Mouse (Mus musculus): ENCODE measurements around the gene Marc1.

DNA sequence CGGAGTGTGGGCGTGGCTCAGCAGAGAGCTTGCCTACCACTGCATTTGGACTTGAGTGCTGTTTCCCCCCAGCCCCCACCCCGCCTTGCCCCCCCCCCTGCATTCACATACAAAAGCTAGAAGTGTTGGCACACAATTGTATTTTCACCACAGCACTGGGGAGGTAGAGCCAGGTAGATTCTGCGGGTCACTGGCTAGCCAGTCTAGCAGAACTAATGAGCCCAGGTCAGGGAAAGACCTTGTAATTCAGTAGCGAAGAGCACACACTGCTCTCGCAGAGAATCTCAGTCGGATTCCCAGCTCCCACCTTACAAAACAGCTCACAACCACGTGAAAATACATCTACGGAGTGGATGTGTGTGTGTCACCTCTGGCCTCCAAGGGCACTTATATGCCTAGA, 35.8 kb downstream of the Marc1 start:
- TF ChIP-seq POLR2AphosphoS2 (IDR thresholded peaks at IDR 0.05; ENCODE audit: insufficient read length, low read depth) (no peak), USF1 (IDR thresholded peaks at IDR 0.05; ENCODE audit: low read depth) (no peak), POLR2A (IDR thresholded peaks at IDR 0.05; ENCODE audit: insufficient read length, low read depth) (no peak), E2F4 (IDR thresholded peaks at IDR 0.05; ENCODE audit: insufficient read depth) (no peak)

All from myocyte (in vitro differentiated cells).